ENCODE assay signal across 6 mouse cellular contexts in the genomic region with DNA sequence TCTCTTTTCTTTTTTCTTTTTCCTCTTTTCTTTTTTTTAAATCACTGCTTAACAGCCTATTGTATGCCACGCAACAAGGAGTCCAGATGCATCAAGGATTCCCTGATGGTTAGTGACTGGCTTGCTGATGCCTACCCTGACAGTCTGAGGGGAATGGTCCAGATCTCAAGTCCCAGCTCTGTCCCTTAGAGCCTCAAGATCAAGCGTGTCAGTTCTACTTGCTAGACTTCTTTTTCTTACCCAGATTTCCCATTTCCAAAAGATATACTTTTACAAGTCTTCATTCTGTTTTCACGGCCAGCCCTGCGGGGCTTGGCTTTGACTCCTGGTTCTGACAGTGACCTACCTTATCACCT.
"Had no signal": no experiment of that assay in that cellular context is flagged by ENCODE, and none has a peak within 500 bp of the region (broad histone marks: within the 10 kb centered on the region; RNA-seq: fewer than 3 reads in every experiment).

No protein-coding gene starts in this region.

- H3K36me3 ChIP-seq: limb, embryonic 12.5 days; liver, embryonic 13.5 days; lung, embryonic 15.5 days had no signal

- H3K9me3 ChIP-seq: limb, embryonic 12.5 days; liver, embryonic 13.5 days; lung, embryonic 15.5 days had no signal

- H3K27ac ChIP-seq: layer of hippocampus, adult 2 months; limb, embryonic 12.5 days; liver, embryonic 13.5 days; lung, embryonic 15.5 days; macrophage had no signal

- DNase-seq: liver, embryonic 13.5 days had no signal

- ATAC-seq: liver, postnatal 0 days had no signal

- H3K4me3 ChIP-seq: layer of hippocampus, adult 2 months; limb, embryonic 12.5 days; liver, embryonic 13.5 days; lung, embryonic 15.5 days had no signal

- H3K4me2 ChIP-seq: limb, embryonic 12.5 days; liver, embryonic 13.5 days had no signal

- H3K9ac ChIP-seq: limb, embryonic 12.5 days; liver, embryonic 13.5 days; liver, postnatal 0 days; lung, embryonic 15.5 days had no signal

- H3K27me3 ChIP-seq: liver, embryonic 13.5 days; lung, embryonic 15.5 days had no signal

- H3K4me1 ChIP-seq: limb, embryonic 12.5 days; liver, embryonic 13.5 days; lung, embryonic 15.5 days had no signal
